Mouse (Mus musculus): Measurements from ENCODE around the gene Ifna4.

GRCm38 (mm10) chr4:88888236-88888635 lies 46.6 kb downstream of the Ifna4 start:
- TF ChIP-seq POLR2A (IDR thresholded peaks at IDR 0.05; ENCODE audit: low read depth, low read length): no peak
- TF ChIP-seq CTCF (IDR thresholded peaks at IDR 0.05; ENCODE audit: borderline replicate concordance, insufficient read depth, low read length): no peak
